ENCODE assay signal across 8 mouse cellular contexts in genomic region chr2:27764937-27765319, GRCm38 (mm10).
DNase-seq lines count a peak whose midpoint lies in the region; TF ChIP-seq lines count a peak whose summit lies in the region.

No protein-coding gene starts in this region.

- no peak overlapping the region for H3K4me3 ChIP-seq in MEL (ENCODE audit: control insufficient read depth in 1 of 2, insufficient read depth in 1 of 2, low read depth in 2 of 2, low read length in 2 of 2)
- H3K4me3 ChIP-seq in hindbrain, embryonic 10.5 days, result no peak overlapping the region

- no peak for TF ChIP-seq POLR2A in MEL (IDR thresholded peaks at IDR 0.05; ENCODE audit: control insufficient read depth in 1 of 2, insufficient read depth in 1 of 2, low read depth in 1 of 2, low read length in 2 of 2, poor library complexity in 1 of 2)

- DNase-seq in MEL (ENCODE audit: low read depth, low spot score), result peak; percentile 70
- DNase-seq in cerebellum, adult 18-20 months, result peak; percentile 85 to 91
- peak; percentile 89 for DNase-seq in forelimb bud, embryonic 11.5 days (ENCODE audit: low read depth, low spot score)
- peak; percentile 88 for DNase-seq in hindbrain, embryonic 10.5 days (ENCODE audit: low spot score)
- DNase-seq in layer of hippocampus, adult 9-10 months (ENCODE audit: low spot score), result peak; percentile 81
- DNase-seq in lung, postnatal 10 days, result peak; percentile 93
- peak; percentile 76 for DNase-seq in retina, adult 2 months (ENCODE audit: low read depth, low spot score)
- DNase-seq in thymus, postnatal 36 days, result peak; percentile 62 to 76

- no peaks in the 10 kb centered on the region for H3K4me1 ChIP-seq in MEL (ENCODE audit: control insufficient read depth in 1 of 2, insufficient read depth in 2 of 2, low read length in 2 of 2)
- peaks cover 52% of the 10 kb centered on the region for H3K4me1 ChIP-seq in hindbrain, embryonic 10.5 days (replicated peaks)

- H3K27me3 ChIP-seq in MEL (ENCODE audit: control insufficient read depth in 1 of 2, insufficient read depth in 2 of 2, low read length in 2 of 2), result peaks cover 0 to 2% of the 10 kb centered on the region in 2 experiments; a peak in 3 of 4 replicates
- no peaks in the 10 kb centered on the region for H3K27me3 ChIP-seq in hindbrain, embryonic 10.5 days (ENCODE audit: insufficient read depth, poor library complexity, severe bottlenecking)

- no peaks in the 10 kb centered on the region for H3K79me2 ChIP-seq in MEL (ENCODE audit: control insufficient read depth, insufficient read depth, low read length, poor library complexity)

- no peak for TF ChIP-seq EP300 in MEL (IDR thresholded peaks at IDR 0.05; ENCODE audit: low read depth in 1 of 2, low read length in 2 of 2)

- H3K9ac ChIP-seq in MEL (ENCODE audit: control insufficient read depth, low read depth, low read length, poor library complexity, severe bottlenecking), result no peak overlapping the region

- 30% methylated on average over 3 of the region's 3 CpGs for WGBS in hindbrain, embryonic 10.5 days

- TF ChIP-seq CTCF in MEL (IDR thresholded peaks at IDR 0.05 in 2 of 3, conservative IDR thresholded peaks at IDR 0.05 in 1 of 3; ENCODE audit: control insufficient read depth in 1 of 3, insufficient read depth in 1 of 3, low read depth in 2 of 3, low read length in 3 of 3, poor library complexity in 1 of 3, severe bottlenecking in 1 of 3), result peak; percentile 72 to 93 (median 87)

- H3K36me3 ChIP-seq in MEL (ENCODE audit: control insufficient read depth in 1 of 2, insufficient read depth in 2 of 2, low read length in 2 of 2), result no peaks in the 10 kb centered on the region
- peaks cover 21% of the 10 kb centered on the region for H3K36me3 ChIP-seq in hindbrain, embryonic 10.5 days

- no peaks in the 10 kb centered on the region for H3K9me3 ChIP-seq in MEL (replicated peaks; ENCODE audit: insufficient read depth, low read length)
- H3K9me3 ChIP-seq in hindbrain, embryonic 10.5 days, result no peaks in the 10 kb centered on the region

- no peak overlapping the region for H3K27ac ChIP-seq in MEL (ENCODE audit: control insufficient read depth, low read depth, low read length)
- peak overlapping the region; percentile 72 for H3K27ac ChIP-seq in hindbrain, embryonic 10.5 days

- TF ChIP-seq RAD21 in MEL (IDR thresholded peaks at IDR 0.05; ENCODE audit: low read depth, low read length), result peak; percentile 98

TF ChIP-seq in MEL, 35 proteins besides CTCF, POLR2A, EP300 and RAD21:
- TF ChIP-seq MXI1 (IDR thresholded peaks at IDR 0.05; ENCODE audit: low read depth, low read length), result no peak
- peak; percentile 99 for TF ChIP-seq SMC3 (IDR thresholded peaks at IDR 0.05; ENCODE audit: low read depth, low read length)
- TF ChIP-seq ZC3H11A (IDR thresholded peaks at IDR 0.05; ENCODE audit: low read depth, low read length), result peak; percentile 99
- no peak for TF ChIP-seq MYB (IDR thresholded peaks at IDR 0.05; ENCODE audit: low read depth, low read length)
